Mouse (Mus musculus) leukemia stem cell, adult 10-12 weeks (primary cell): ENCODE results near the gene Cyp2a22. TPM values are rescaled to one million over a fixed set of nuclear protein-coding genes. Genes with fewer than 3 reads are reported as not detected.

Experiments
- polyA plus RNA-seq: library from polyadenylated mRNA; stranded (reverse); fragments of >175 nt; gene quantifications from 2 replicates; pipeline ENCODE4 v1.2.3, GENCODE M21; 2012; ENCODE audit warnings: low replicate concordance

Gene Cyp2a22
- not detected in 2 replicates for polyA plus RNA-seq

GRCm38 (mm10) chr7:26939262-26939661 is at the start of gene Cyp2a22:
Gene Cyp2a22 (minus strand): TSS chr7:26939384.

Other genes starting within 250 kb of the Cyp2a22 start
- not detected in 2 replicates for gene Cyp2b19, start 182.2 kb downstream of the Cyp2a22 start, polyA plus RNA-seq
- not detected in 2 replicates for gene Cyp2g1, start 130.5 kb downstream of the Cyp2a22 start, polyA plus RNA-seq
- gene Cyp2a5, start 104.1 kb downstream of the Cyp2a22 start, polyA plus RNA-seq, result 0.69 TPM in 1 of 2 replicates, not detected in the other
- not detected in 2 replicates for gene Cyp2a12, start 89.7 kb upstream of the Cyp2a22 start, polyA plus RNA-seq
- not detected in 2 replicates for gene Cyp2f2, start 180.5 kb upstream of the Cyp2a22 start, polyA plus RNA-seq
- not detected in 2 replicates for gene Cyp2t4, start 214.3 kb upstream of the Cyp2a22 start, polyA plus RNA-seq
- 74.7 and 137 TPM in 2 replicates for gene Egln2, start 227.4 kb upstream of the Cyp2a22 start, polyA plus RNA-seq
- 231 and 342 TPM in 2 replicates for gene Rab4b, start 239.5 kb upstream of the Cyp2a22 start, polyA plus RNA-seq
- 0.32 and 1.8 TPM in 2 replicates for gene Gm21983, start 241.7 kb upstream of the Cyp2a22 start, polyA plus RNA-seq
- gene Mia, start 241.8 kb upstream of the Cyp2a22 start, polyA plus RNA-seq, result not detected in 2 replicates